ENCODE assay signal across 32 mouse cellular contexts in the genomic region with DNA sequence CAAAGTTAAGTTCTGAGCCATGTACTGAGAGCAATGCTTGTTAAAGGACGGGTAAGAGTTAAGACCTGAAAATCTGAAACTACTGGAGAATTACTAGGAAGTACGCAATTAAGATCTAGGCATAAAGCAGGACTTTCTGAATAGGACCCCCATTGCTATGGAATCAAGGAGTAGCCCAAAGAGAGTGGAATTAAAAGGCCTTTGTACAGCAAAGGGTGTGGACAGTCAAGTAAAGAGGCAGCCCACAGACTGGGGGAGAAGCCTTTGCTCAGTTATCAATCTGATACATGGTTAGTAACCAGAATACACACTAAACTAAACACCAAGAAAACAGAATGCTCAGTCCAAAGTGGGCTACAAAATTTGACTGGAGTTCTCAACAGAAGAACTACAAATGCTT.
"Had no signal": no experiment of that assay in that cellular context is flagged by ENCODE, and none has a peak within 500 bp of the region (broad histone marks: within the 10 kb centered on the region; RNA-seq: fewer than 3 reads in every experiment).

No protein-coding gene starts in this region.

- H3K27me3 ChIP-seq: limb, embryonic 12.5 days; limb, embryonic 13.5 days; limb, embryonic 15.5 days; liver, embryonic 13.5 days; liver, embryonic 15.5 days; lung, embryonic 15.5 days; megakaryocyte, embryonic 14.5 days; midbrain, embryonic 15.5 days; neural tube, embryonic 12.5 days; neural tube, embryonic 13.5 days had no signal

- H3K4me1 ChIP-seq: liver, embryonic 13.5 days had no signal

- DNase-seq: left cerebral cortex, postnatal 4 days; liver; liver, embryonic 13.5 days; liver, postnatal 0 days; lung, adult 18-20 months; lung, adult 2 months; lung, embryonic 14.5 days; lung, postnatal 10 days; lung, postnatal 14 days; lung, postnatal 36 days; lung, postnatal 4 days had no signal

- ATAC-seq: liver, embryonic 12.5 days; liver, postnatal 0 days; lung, postnatal 0 days; midbrain, embryonic 13.5 days; midbrain, embryonic 15.5 days; midbrain, embryonic 16.5 days had no signal

- H3K4me3 ChIP-seq: left cerebral cortex, adult 2 months; limb, embryonic 10.5 days; limb, embryonic 12.5 days; limb, embryonic 13.5 days; limb, embryonic 15.5 days; liver, embryonic 12.5 days; liver, embryonic 13.5 days; liver, embryonic 15.5 days; lung, embryonic 15.5 days; megakaryocyte, embryonic 14.5 days; midbrain, embryonic 10.5 days; midbrain, embryonic 12.5 days; midbrain, embryonic 13.5 days; midbrain, embryonic 15.5 days; myocyte; neural tube, embryonic 12.5 days; neural tube, embryonic 13.5 days had no signal

- H3K4me2 ChIP-seq: limb, embryonic 12.5 days; limb, embryonic 13.5 days; limb, embryonic 15.5 days; liver, embryonic 11.5 days; liver, embryonic 12.5 days; liver, embryonic 13.5 days; liver, embryonic 15.5 days; lung, embryonic 14.5 days; lung, embryonic 15.5 days; midbrain, embryonic 12.5 days; midbrain, embryonic 13.5 days; midbrain, embryonic 15.5 days; neural tube, embryonic 12.5 days; neural tube, embryonic 13.5 days had no signal

- H3K9ac ChIP-seq: limb, embryonic 12.5 days; limb, embryonic 13.5 days; limb, embryonic 15.5 days; liver, embryonic 12.5 days; liver, embryonic 13.5 days; liver, embryonic 14.5 days; liver, embryonic 15.5 days; liver, postnatal 0 days; lung, embryonic 14.5 days; lung, embryonic 15.5 days; midbrain, embryonic 12.5 days; midbrain, embryonic 13.5 days; midbrain, embryonic 15.5 days; neural tube, embryonic 12.5 days; neural tube, embryonic 13.5 days had no signal

- H3K9me3 ChIP-seq: limb, embryonic 10.5 days; limb, embryonic 12.5 days; limb, embryonic 13.5 days; limb, embryonic 15.5 days; liver, embryonic 12.5 days; liver, embryonic 13.5 days; liver, embryonic 15.5 days; lung, embryonic 15.5 days; midbrain, embryonic 10.5 days; midbrain, embryonic 12.5 days; midbrain, embryonic 13.5 days; midbrain, embryonic 15.5 days; neural tube, embryonic 12.5 days; neural tube, embryonic 13.5 days had no signal

- H3K27ac ChIP-seq: left cerebral cortex, adult 2 months; limb, embryonic 10.5 days; limb, embryonic 12.5 days; limb, embryonic 13.5 days; limb, embryonic 15.5 days; liver, embryonic 12.5 days; liver, embryonic 13.5 days; liver, embryonic 14.5 days; liver, embryonic 15.5 days; lung, embryonic 15.5 days; macrophage; midbrain, embryonic 10.5 days; midbrain, embryonic 12.5 days; midbrain, embryonic 13.5 days; midbrain, embryonic 15.5 days; neural tube, embryonic 12.5 days; neural tube, embryonic 13.5 days had no signal

- H3K36me3 ChIP-seq: limb, embryonic 10.5 days; limb, embryonic 12.5 days; limb, embryonic 13.5 days; limb, embryonic 15.5 days; liver, embryonic 12.5 days; liver, embryonic 13.5 days; liver, embryonic 15.5 days; lung, embryonic 15.5 days; midbrain, embryonic 10.5 days; midbrain, embryonic 12.5 days; midbrain, embryonic 13.5 days; midbrain, embryonic 15.5 days; neural tube, embryonic 12.5 days; neural tube, embryonic 13.5 days had no signal
